Mouse (Mus musculus): ENCODE data around the gene Kpna3. TPM values are rescaled to one million over a fixed set of nuclear protein-coding genes. Genes with fewer than 3 reads are reported as not detected.

Gene Kpna3
- polyA plus RNA-seq, 1 experiment: 73.8 TPM

GRCm38 (mm10) chr14:61407055-61407454 lies 32.6 kb downstream of the Kpna3 start:
- Histone ChIP-seq H3K4me1 (ENCODE audit: control insufficient read depth, insufficient read depth, low read length) (peaks cover 4% of the 10 kb centered on the region), H3K4me3 (ENCODE audit: insufficient read depth, low read length) (no peak overlapping the region), H3K27ac (ENCODE audit: insufficient read depth, low read length) (no peak overlapping the region)
- no peak for TF ChIP-seq POLR2A (IDR thresholded peaks at IDR 0.05; ENCODE audit: low read depth, low read length)

- TF ChIP-seq CTCF (IDR thresholded peaks at IDR 0.05; ENCODE audit: borderline replicate concordance, insufficient read depth, low read length): no peak
- no peak for TF ChIP-seq POLR2A (IDR thresholded peaks at IDR 0.05; ENCODE audit: low read depth, low read length)
These were observed 33.9 kb downstream of the Kpna3 start for GRCm38 (mm10) chr14:61405761-61406160.

GRCm38 (mm10) chr14:61404941-61405340 lies 34.7 kb downstream of the Kpna3 start:
- Histone ChIP-seq H3K4me1 (ENCODE audit: control insufficient read depth, insufficient read depth, low read length) (peaks cover 4% of the 10 kb centered on the region), H3K27ac (ENCODE audit: insufficient read depth, low read length) (no peak overlapping the region), H3K4me3 (ENCODE audit: insufficient read depth, low read length) (no peak overlapping the region)
- TF ChIP-seq POLR2A (IDR thresholded peaks at IDR 0.05; ENCODE audit: low read depth, low read length): no peak
- TF ChIP-seq CTCF (IDR thresholded peaks at IDR 0.05; ENCODE audit: borderline replicate concordance, insufficient read depth, low read length): no peak

More at GRCm38 (mm10) chr14:61405761-61406160, 33.9 kb downstream of the Kpna3 start:
- Histone ChIP-seq H3K4me1 (ENCODE audit: control insufficient read depth, insufficient read depth, low read length) (peaks cover 4% of the 10 kb centered on the region), H3K27ac (ENCODE audit: insufficient read depth, low read length) (no peak overlapping the region), H3K4me3 (ENCODE audit: insufficient read depth, low read length) (no peak overlapping the region)

- H3K27ac ChIP-seq (ENCODE audit: insufficient read depth, low read length): no peak overlapping the region
- no peak for TF ChIP-seq CTCF (IDR thresholded peaks at IDR 0.05; ENCODE audit: borderline replicate concordance, insufficient read depth, low read length)
- TF ChIP-seq POLR2A (IDR thresholded peaks at IDR 0.05; ENCODE audit: low read depth, low read length): no peak
- H3K4me3 ChIP-seq (ENCODE audit: insufficient read depth, low read length): no peak overlapping the region
- H3K4me1 ChIP-seq (ENCODE audit: control insufficient read depth, insufficient read depth, low read length): no peaks in the 10 kb centered on the region; the same call in 1 of the 2 replicates
These were observed 44.9 kb downstream of the Kpna3 start for GRCm38 (mm10) chr14:61394745-61395144.

GRCm38 (mm10) chr14:61390586-61390985 lies 49.1 kb downstream of the Kpna3 start:
- TF ChIP-seq CTCF (IDR thresholded peaks at IDR 0.05; ENCODE audit: borderline replicate concordance, insufficient read depth, low read length) (no peak), POLR2A (IDR thresholded peaks at IDR 0.05; ENCODE audit: low read depth, low read length) (no peak)
- no peak overlapping the region for H3K4me3 ChIP-seq (ENCODE audit: insufficient read depth, low read length)
- no peaks in the 10 kb centered on the region; the same call in 1 of the 2 replicates for H3K4me1 ChIP-seq (ENCODE audit: control insufficient read depth, insufficient read depth, low read length)

GRCm38 (mm10) chr14:61367290-61367689 lies 72.4 kb downstream of the Kpna3 start:
- H3K27ac ChIP-seq (ENCODE audit: insufficient read depth, low read length): no peak overlapping the region
- no peaks in the 10 kb centered on the region; the same call in 1 of the 2 replicates for H3K4me1 ChIP-seq (ENCODE audit: control insufficient read depth, insufficient read depth, low read length)
- H3K4me3 ChIP-seq (ENCODE audit: insufficient read depth, low read length): no peak overlapping the region
- TF ChIP-seq POLR2A (IDR thresholded peaks at IDR 0.05; ENCODE audit: low read depth, low read length): no peak

More at GRCm38 (mm10) chr14:61390586-61390985, 49.1 kb downstream of the Kpna3 start:
- H3K27ac ChIP-seq (ENCODE audit: insufficient read depth, low read length): no peak overlapping the region

- H3K27ac ChIP-seq (ENCODE audit: insufficient read depth, low read length): no peak overlapping the region
- peaks cover 4% of the 10 kb centered on the region for H3K4me1 ChIP-seq (ENCODE audit: control insufficient read depth, insufficient read depth, low read length)
- no peak for TF ChIP-seq POLR2A (IDR thresholded peaks at IDR 0.05; ENCODE audit: low read depth, low read length)
- no peak for TF ChIP-seq CTCF (IDR thresholded peaks at IDR 0.05; ENCODE audit: borderline replicate concordance, insufficient read depth, low read length)
- no peak overlapping the region for H3K4me3 ChIP-seq (ENCODE audit: insufficient read depth, low read length)
These were observed 75.0 kb downstream of the Kpna3 start for GRCm38 (mm10) chr14:61364656-61365055.

- TF ChIP-seq CTCF (IDR thresholded peaks at IDR 0.05; ENCODE audit: borderline replicate concordance, insufficient read depth, low read length): no peak
- no peak for TF ChIP-seq POLR2A (IDR thresholded peaks at IDR 0.05; ENCODE audit: low read depth, low read length)
- no peak overlapping the region for H3K27ac ChIP-seq (ENCODE audit: insufficient read depth, low read length)
These were observed 75.9 kb downstream of the Kpna3 start for GRCm38 (mm10) chr14:61363734-61364133.

GRCm38 (mm10) chr14:61362268-61362667 lies 77.4 kb downstream of the Kpna3 start:
- Histone ChIP-seq H3K27ac (ENCODE audit: insufficient read depth, low read length) (peak overlapping the region; percentile 9; the same call in 1 of the 2 replicates), H3K4me3 (ENCODE audit: insufficient read depth, low read length) (no peak overlapping the region), H3K4me1 (ENCODE audit: control insufficient read depth, insufficient read depth, low read length) (peaks cover 4% of the 10 kb centered on the region)
- TF ChIP-seq POLR2A (IDR thresholded peaks at IDR 0.05; ENCODE audit: low read depth, low read length) (no peak), CTCF (IDR thresholded peaks at IDR 0.05; ENCODE audit: borderline replicate concordance, insufficient read depth, low read length) (no peak)

More at GRCm38 (mm10) chr14:61363734-61364133, 75.9 kb downstream of the Kpna3 start:
- Histone ChIP-seq H3K4me1 (ENCODE audit: control insufficient read depth, insufficient read depth, low read length) (peaks cover 4% of the 10 kb centered on the region), H3K4me3 (ENCODE audit: insufficient read depth, low read length) (no peak overlapping the region)

- Histone ChIP-seq H3K4me1 (ENCODE audit: control insufficient read depth, insufficient read depth, low read length) (peaks cover 4% of the 10 kb centered on the region), H3K4me3 (ENCODE audit: insufficient read depth, low read length) (no peak overlapping the region), H3K27ac (ENCODE audit: insufficient read depth, low read length) (0 out of 2 replicates have a peak overlapping the region, but pooled peaks have one; percentile 20)
- TF ChIP-seq POLR2A (IDR thresholded peaks at IDR 0.05; ENCODE audit: low read depth, low read length): no peak
- TF ChIP-seq CTCF (IDR thresholded peaks at IDR 0.05; ENCODE audit: borderline replicate concordance, insufficient read depth, low read length): no peak
These were observed 78.6 kb downstream of the Kpna3 start for GRCm38 (mm10) chr14:61360981-61361511.
